Mouse (Mus musculus): ENCODE measurements around the gene Srebf1.

DNA sequence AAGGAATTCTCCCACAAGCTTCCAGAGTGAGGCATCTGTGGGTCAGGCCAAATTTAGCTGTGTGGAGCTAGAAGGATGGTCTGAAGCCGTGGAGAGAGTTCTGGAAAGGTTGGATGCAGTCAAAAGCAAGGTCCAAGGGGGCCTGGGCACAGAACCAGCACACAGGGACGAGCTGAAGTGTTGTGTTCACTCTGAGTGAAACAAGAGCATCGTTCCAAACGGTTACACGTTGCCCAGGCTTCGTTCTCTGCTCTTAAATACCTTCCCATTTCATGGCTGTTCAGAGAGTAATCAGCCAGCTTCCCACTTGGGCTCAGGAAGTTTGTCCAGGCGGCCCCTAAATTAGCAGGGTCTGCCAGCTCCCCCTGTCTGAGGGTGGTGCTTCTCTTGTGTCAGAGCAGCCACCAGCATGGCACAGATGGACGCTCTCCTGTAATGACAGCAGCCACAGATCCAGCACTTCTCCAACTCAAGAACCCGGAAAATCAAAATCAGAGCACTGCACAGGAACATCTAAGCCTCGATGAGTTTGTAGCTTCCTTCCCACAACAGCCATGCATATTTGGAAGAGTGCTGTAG, 48.7 kb downstream of the Srebf1 start:
- TF ChIP-seq CTCF (IDR thresholded peaks at IDR 0.05; ENCODE audit: low read depth, low read length) = no peak
- TF ChIP-seq POLR2A (IDR thresholded peaks at IDR 0.05; ENCODE audit: borderline replicate concordance, low read depth, low read length) = no peak

Data from bone marrow macrophage, adult 2 months (primary cell).